Mouse (Mus musculus) cerebellum, adult 2 months (tissue): ENCODE results near the gene Atp10b. TPM values are rescaled to one million over a fixed set of nuclear protein-coding genes. Genes with fewer than 3 reads are reported as not detected.

Source experiments
- DNase-seq, 2 experiments: peaks; one replicate each; pipeline ENCODE4 v3.0.0; 2021
- H3K27ac ChIP-seq: fragments of 200-500 bp; 2 replicates; pipeline ENCODE4 v1.5.1; 2012; ENCODE audit warnings: low read length, control low read depth, inconsistent platforms; ENCODE audit not compliant: insufficient read depth
- H3K27me3 ChIP-seq: fragments of 200-500 bp; 2 replicates; pipeline ENCODE4 v1.6.1; 2012; ENCODE audit warnings: inconsistent platforms, mild to moderate bottlenecking, low read length, moderate library complexity; ENCODE audit not compliant: control insufficient read depth, insufficient read depth
- H3K4me1 ChIP-seq: fragments of 200-500 bp; 2 replicates; pipeline ENCODE4 v1.6.1; 2011; ENCODE audit warnings: low read length; ENCODE audit not compliant: control insufficient read depth, insufficient read depth
- H3K4me3 ChIP-seq: fragments of 200-500 bp; replicated peaks from 2 replicates; pipeline ENCODE3; 2011; ENCODE audit warnings: mild to moderate bottlenecking, low read depth, low read length, control low read depth; ENCODE audit not compliant: insufficient read depth
- CTCF ChIP-seq: fragments of 200-500 bp; IDR thresholded peaks from 2 replicates; pipeline ENCODE4 v1.5.1; 2011; ENCODE audit warnings: low read depth, mild to moderate bottlenecking, control low read depth, low read length, moderate library complexity, borderline replicate concordance; ENCODE audit not compliant: insufficient read depth
- POLR2A ChIP-seq: fragments of 200-500 bp; IDR thresholded peaks from 2 replicates; pipeline ENCODE4 v1.6.1; 2011; ENCODE audit warnings: low read length, control low read depth, borderline replicate concordance; ENCODE audit not compliant: insufficient read depth
- WGBS: fragments of 180-500 bp; shearing (Covaris S2); methylation state at CpG from one replicate; pipeline ENCODE4 v1.1.7; 2018; 5-methylcytosine and 5-hydroxymethylcytosine counted together
- polyA plus RNA-seq: library from polyadenylated mRNA; depleted of rRNA; stranded (reverse); fragments of >200 nt; gene quantifications from 2 replicates; pipeline ENCODE4 v1.2.3, GENCODE M21; 2012

The Atp10b gene
- polyA plus RNA-seq, 1 experiment, result 1.6 TPM

DNA sequence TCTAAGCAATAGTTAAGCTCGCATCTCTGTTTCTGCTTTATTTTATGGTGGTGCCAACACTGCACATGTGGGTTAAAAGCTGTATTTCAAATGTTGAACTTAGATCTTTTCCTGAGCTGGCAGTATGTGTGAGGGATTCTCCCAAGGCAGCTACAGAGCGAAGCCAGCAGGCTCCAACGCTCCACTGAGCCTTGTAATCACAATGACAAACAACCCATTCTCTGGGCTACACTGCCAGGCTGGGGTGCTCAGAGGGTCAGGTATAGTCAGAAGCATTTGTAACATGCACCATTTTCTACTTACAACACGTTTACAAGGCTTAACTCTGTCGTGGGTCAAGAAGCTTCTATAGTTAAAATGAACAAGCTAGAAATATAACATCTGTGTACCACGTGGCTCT is 103.4 kb downstream of the Atp10b start:
- Histone ChIP-seq H3K4me1 (no peaks in the 10 kb centered on the region), H3K27me3 (no peaks in the 10 kb centered on the region), H3K27ac (no peak overlapping the region), H3K4me3 (no peak overlapping the region)
- DNase-seq, result no peak
- WGBS, result 52% methylated on average over 6 of the region's 6 CpGs
- TF ChIP-seq CTCF (no peak), POLR2A (no peak)

DNA sequence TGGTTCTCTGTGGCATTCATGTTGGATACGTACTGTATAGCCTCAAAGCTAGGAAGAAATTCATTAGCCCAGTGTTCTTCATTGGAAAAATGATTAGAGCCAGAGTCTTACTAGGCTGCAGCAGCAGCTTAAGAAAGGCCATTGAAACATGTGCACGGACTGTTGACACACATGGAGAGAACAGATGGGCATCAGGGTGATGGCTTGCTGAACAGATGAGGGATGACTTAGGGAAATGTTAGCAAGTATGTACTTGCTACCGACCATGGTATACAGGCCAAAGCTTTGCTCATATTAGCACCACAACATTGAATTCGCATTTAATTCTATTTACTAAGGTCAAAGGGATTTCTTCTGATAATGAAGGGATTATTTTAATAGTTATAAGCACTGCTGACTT is 105.6 kb downstream of the Atp10b start:
- DNase-seq, result no peak
- Histone ChIP-seq H3K4me1 (no peaks in the 10 kb centered on the region), H3K27me3 (no peaks in the 10 kb centered on the region), H3K27ac (no peak overlapping the region), H3K4me3 (no peak overlapping the region)
- TF ChIP-seq CTCF (no peak), POLR2A (no peak)
- WGBS, result 47% methylated on average over 4 of the region's 4 CpGs

DNA sequence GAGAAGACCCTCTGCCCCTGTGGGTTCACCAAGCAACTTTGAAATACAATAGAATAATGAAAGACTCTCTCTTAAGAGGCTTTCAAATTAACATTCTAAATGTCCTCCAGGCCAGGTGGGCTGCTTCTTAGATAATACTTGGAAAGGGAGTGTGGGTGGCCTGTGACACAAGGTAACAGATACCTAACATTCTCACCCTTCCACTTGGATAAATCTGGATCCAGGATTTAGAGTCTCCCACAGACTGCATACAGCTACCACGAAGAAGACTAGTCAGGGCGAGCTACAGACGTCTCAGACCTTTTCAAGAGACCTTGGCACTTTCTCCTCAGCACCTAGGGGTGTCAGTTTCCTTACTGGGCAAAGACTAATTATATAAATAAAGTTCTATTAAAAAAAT is 107.6 kb downstream of the Atp10b start:
- TF ChIP-seq POLR2A (no peak), CTCF (no peak)
- Histone ChIP-seq H3K4me1 (no peaks in the 10 kb centered on the region), H3K27me3 (no peaks in the 10 kb centered on the region), H3K4me3 (no peak overlapping the region), H3K27ac (no peak overlapping the region)
- WGBS, result 89% methylated on average over 3 of the region's 3 CpGs
- DNase-seq, result no peak

DNA sequence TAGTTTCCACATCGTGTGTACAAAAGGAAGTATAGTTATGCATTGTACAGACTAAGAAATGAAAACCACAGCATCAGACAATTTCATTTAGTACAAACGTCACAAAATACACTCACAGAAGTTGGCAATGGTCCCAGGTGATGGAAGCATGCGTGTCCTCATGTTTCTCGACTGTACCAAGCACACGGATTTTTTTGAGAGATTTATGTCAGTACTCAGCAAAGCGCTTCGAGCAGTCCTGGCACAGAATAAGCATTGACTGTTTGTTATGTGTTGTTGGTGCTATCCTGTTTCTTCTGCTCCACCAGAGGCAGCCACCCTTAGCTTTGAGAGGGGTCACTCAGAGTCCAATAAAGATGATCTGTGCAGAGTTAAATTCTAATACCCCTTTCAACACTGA is 108.1 kb downstream of the Atp10b start:
- Histone ChIP-seq H3K27ac (no peak overlapping the region), H3K4me3 (no peak overlapping the region), H3K4me1 (no peaks in the 10 kb centered on the region), H3K27me3 (no peaks in the 10 kb centered on the region)
- no peak for DNase-seq
- TF ChIP-seq POLR2A (no peak), CTCF (no peak)
- WGBS, result 74% methylated on average over 7 of the region's 7 CpGs

DNA sequence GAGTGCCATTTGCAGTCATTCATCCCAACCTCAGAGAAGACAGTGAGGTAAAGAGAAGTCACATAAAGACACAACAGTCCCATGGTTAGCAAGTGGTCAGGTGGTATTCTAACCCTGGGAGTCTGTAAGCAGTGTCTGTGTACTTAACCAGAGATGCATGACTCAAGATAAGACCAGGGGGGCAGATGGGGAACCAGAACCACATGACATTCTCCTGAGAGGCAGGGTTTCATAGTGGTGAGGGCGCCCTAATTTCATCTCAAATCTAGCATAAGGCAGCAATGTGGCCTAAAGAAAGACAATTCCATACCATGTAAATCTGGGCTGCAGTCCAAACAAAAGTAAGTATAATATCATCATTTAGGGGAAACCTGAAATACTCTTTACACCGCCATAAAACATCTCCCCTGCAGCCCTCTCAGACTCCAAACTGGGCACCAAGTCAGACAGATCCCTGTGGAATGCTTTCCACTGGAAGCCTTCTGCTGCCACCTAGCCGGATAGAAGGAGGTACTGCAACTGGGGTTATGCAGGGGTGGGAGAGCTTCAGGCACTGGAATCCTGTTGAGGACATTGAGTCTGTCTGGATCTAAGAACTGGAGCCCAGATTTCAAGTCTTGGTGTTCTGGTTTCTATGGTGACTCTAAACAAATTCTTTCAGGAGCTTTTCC is 114.0 kb downstream of the Atp10b start:
- WGBS, result 42% methylated on average over 3 of the region's 3 CpGs
- H3K27ac ChIP-seq, result no peak overlapping the region
- no peak for TF ChIP-seq POLR2A
- TF ChIP-seq CTCF, result peak; percentile 88
- no peaks in the 10 kb centered on the region for H3K4me1 ChIP-seq
- no peaks in the 10 kb centered on the region for H3K27me3 ChIP-seq
- no peak overlapping the region for H3K4me3 ChIP-seq
- peak; percentile 71 to 73 for DNase-seq

DNA sequence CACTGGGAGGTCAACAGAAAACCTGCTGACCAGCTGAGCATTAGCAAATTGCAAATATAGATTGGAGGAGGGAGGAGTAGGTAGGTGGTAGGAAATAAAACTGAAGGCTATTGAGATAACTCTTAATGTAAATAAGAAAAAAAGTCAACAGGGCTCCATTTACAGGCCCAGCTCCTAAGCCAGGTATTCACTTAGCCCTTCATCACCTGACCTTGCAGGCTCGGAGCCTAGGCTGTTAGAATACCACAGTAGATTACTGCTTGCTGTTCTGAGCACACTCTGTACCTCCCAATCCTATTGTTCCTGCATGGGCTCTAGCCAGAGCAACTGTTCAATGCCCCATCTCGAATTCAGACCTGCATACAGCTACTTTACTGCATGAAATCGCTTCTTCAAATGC is 117.8 kb downstream of the Atp10b start:
- Histone ChIP-seq H3K27ac (no peak overlapping the region), H3K27me3 (no peaks in the 10 kb centered on the region), H3K4me1 (no peaks in the 10 kb centered on the region), H3K4me3 (no peak overlapping the region)
- TF ChIP-seq POLR2A, result no peak
- TF ChIP-seq CTCF, result no peak
- WGBS, result 91% methylated on average over 3 of the region's 3 CpGs
- no peak for DNase-seq

DNA sequence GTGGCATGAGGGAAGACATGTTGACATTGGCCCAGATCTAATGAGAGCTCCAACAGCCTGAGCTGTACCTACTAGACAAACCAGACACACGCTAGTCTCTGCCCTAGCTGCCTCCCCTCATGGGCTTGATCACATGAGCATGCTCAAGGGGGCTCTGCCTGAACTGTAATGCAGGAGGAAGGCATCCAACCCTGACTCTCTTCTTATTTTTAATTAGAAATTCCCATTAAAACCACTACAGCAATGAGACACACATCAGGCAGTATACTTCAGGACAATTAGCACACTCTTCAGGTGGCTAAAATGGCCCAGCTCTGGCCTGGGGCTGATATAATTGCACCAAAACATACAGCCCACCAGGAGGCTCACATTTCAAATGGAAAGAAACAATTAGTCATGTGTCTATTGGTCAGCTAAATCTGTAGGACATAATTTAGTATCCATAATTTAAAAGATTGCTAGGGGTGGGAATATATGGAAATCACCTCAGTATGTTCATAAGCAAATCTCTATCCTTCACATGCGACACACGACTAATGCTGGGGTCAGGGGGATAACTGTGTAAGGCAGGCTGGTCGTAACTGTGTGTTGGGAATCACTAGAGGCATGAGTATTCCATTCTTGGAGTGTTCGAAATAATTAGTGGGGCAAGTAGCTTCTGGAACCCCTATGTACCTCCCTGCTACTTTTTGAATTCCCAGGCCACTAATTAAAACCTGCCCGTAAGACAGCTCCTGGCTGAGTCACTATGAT is 120.0 kb downstream of the Atp10b start:
- DNase-seq, result no peak
- no peak for TF ChIP-seq POLR2A
- TF ChIP-seq CTCF, result no peak
- Histone ChIP-seq H3K4me1 (no peaks in the 10 kb centered on the region), H3K4me3 (no peak overlapping the region), H3K27ac (no peak overlapping the region), H3K27me3 (no peaks in the 10 kb centered on the region)
- WGBS, result 91% methylated on average over 6 of the region's 6 CpGs

DNA sequence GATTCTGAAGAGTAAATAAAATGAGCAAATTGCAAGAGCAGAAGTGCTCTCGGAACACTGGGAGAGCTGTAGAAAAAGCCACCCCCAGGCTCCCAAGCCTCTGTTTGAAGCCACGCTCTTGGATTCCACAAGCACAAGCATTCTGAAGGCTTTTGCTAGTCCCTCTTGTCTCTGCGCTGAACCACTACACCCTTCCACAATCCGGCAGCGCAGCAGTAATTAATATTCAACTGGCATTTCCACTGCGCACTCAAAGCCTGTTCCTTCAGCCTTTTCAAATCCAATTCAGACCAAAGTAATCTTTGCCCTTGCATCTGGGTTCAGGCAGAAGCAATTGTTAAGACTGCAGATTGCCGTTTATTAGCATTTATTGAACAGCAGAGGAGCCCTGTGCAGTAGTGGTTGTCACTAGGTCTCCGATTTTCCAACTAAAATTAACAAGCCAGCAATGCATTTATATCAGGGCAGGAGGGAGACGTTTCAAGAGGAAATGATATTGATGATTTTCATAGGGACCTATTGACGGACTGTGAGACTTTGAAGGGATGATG is 120.7 kb downstream of the Atp10b start:
- WGBS, result 87% methylated on average over 10 of the region's 10 CpGs
- Histone ChIP-seq H3K27me3 (no peaks in the 10 kb centered on the region), H3K4me3 (no peak overlapping the region), H3K4me1 (no peaks in the 10 kb centered on the region), H3K27ac (no peak overlapping the region)
- DNase-seq, result no peak
- no peak for TF ChIP-seq CTCF
- TF ChIP-seq POLR2A, result no peak
